Mouse (Mus musculus) liver, embryonic 14.5 days (tissue): ENCODE results near the gene Crlf2.

ENCODE experiments used
- CTCF ChIP-seq: IDR thresholded peaks from 2 replicates; pipeline ENCODE4 v1.5.1; 2016; ENCODE audit warnings: antibody characterized with exemption, low read depth, control low read depth
- EP300 ChIP-seq: IDR thresholded peaks from 2 replicates; pipeline ENCODE4 v1.6.1; 2016; ENCODE audit warnings: antibody characterized with exemption, low read depth

- TF ChIP-seq CTCF, result peak; percentile 85
- TF ChIP-seq EP300, result no peak
Observed at GRCm38 (mm10) chr5:109596647-109597046, 37.9 kb upstream of the Crlf2 start.
